Mouse (Mus musculus) small intestine, adult 10 weeks (tissue): Measurements from ENCODE around the gene Jmy. TPM values are rescaled to one million over a fixed set of nuclear protein-coding genes. Genes with fewer than 3 reads are reported as not detected.

ENCODE experiments used
- polyA plus RNA-seq: library from polyadenylated mRNA; stranded (reverse); fragments of 350-450 nt; fragmentation: Illumina TruSeq; extraction: RNeasy Lipid Tissue Mini Kit (QIAGEN cat#74804); gene quantifications from one replicate; pipeline ENCODE4 v1.2.3, GENCODE M21; 2014; ENCODE audit warnings: low replicate concordance

Jmy gene
- polyA plus RNA-seq: 23.4 TPM

DNA sequence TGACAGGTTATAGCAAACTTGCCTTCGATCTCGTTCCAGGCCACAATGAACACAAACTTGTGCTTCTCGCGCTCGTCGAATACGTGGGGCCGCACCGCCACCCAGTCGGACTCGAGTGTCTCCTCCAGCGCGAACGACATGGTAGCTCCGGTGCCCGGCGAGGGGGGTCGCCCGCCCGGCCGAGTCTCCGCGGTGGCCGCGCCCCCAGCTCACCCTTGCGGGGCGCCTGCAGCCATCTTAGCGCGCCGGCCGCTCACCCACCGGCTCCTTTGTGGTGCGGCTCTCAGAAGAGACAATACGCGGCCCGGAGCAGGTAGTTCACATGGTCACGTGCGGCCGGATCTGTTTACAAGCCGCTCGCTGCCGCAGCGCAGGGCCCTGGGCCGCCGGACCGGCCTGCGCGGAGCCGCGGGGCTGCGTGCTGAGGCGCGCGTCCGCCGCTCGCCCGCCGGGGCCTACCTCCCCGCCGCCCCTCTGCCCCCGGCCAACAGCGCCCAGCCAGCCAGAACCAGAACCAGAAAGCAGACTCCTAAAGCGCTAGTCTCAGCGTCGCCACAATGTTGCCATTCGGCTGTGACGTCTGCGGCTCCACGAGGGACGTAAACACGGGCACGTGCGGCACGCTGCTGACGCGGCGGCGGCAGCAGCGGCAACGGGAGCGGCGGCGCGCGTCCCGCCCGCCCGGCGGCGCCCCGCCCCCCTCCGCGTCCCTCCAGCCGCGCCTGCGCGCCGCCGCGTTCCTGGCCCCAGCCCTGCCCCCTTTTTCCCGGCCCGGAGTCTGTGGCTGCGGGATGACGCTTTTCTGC lies at the start of gene Jmy:
Jmy (minus strand) TSS at position 642 of the 806 bp plus-strand sequence.

Other genes starting within 250 kb of the Jmy start
- 47.0 TPM for gene Homer1, start 200.2 kb downstream of the Jmy start, polyA plus RNA-seq
- 1.5 TPM for gene Bhmt, start 138.2 kb upstream of the Jmy start, polyA plus RNA-seq
- not detected for gene Bhmt2, start 174.5 kb upstream of the Jmy start, polyA plus RNA-seq
- gene Dmgdh, start 174.6 kb upstream of the Jmy start, polyA plus RNA-seq: not detected